ENCODE assay signal across 9 mouse cellular contexts in the genomic region with DNA sequence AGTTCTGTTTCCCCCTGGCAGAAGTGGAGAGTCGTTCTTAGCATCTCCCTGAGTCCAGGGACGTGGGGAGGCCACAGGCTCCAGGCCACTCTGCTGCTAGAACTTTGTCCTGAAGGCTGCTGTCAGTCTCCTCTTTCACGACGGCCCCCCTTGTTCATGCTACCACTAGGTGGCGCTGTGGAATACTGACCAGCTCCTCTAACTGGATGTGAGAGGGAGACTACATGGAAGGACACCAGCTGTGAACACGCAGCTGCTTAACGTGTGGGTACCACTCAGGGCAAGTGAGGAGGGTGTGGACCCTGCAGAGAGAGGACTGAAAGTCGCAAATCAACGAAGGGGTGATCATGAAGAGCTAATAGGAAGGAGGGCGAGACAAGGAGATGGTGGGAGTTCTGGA. TPM values are rescaled to one million over a fixed set of nuclear protein-coding genes. Genes with fewer than 3 reads are reported as not detected.
DNase-seq lines count a peak whose midpoint lies in the region; ATAC-seq and TF ChIP-seq lines count a peak whose summit lies in the region.
"Had no signal": no experiment of that assay in that cellular context is flagged by ENCODE, and none has a peak within 500 bp of the region (broad histone marks: within the 10 kb centered on the region; RNA-seq: fewer than 3 reads in every experiment).

No protein-coding gene starts in this region.

- H3K4me3 ChIP-seq in intestine, embryonic 14.5 days (ENCODE audit: low read depth, low read length): no peak overlapping the region
- no peak overlapping the region for H3K4me3 ChIP-seq in intestine, embryonic 16.5 days (ENCODE audit: low read length)
- no peak overlapping the region for H3K4me3 ChIP-seq in cortical plate, adult 2 months (ENCODE audit: insufficient read depth, low read length)
- H3K4me3 ChIP-seq in liver, embryonic 14.5 days (ENCODE audit: insufficient read depth in 1 of 2, low read depth in 2 of 2, low read length in 2 of 2): no peak overlapping the region
- H3K4me3 ChIP-seq: erythroblast, embryonic 14.5 days had no signal

- H3K27ac ChIP-seq in intestine, embryonic 14.5 days (ENCODE audit: low read depth): no peak overlapping the region
- no peak overlapping the region for H3K27ac ChIP-seq in intestine, embryonic 16.5 days (ENCODE audit: low read length)
- no peak overlapping the region for H3K27ac ChIP-seq in cortical plate, adult 2 months (ENCODE audit: insufficient read depth, low read length)
- H3K27ac ChIP-seq in liver, embryonic 14.5 days: no peak overlapping the region

- intact Hi-C loops in heart, postnatal 25 days (cut with DNase I): no loop called here

- peak; percentile 77 for TF ChIP-seq CTCF in cortical plate, adult 2 months (IDR thresholded peaks at IDR 0.05; ENCODE audit: extremely low read depth, insufficient read depth, low read length)
- TF ChIP-seq CTCF in liver, embryonic 14.5 days (IDR thresholded peaks at IDR 0.05; ENCODE audit: low read depth): peak; percentile 97

- 0 out of 2 replicates have a peak, but pooled peaks cover 3% of the 10 kb centered on the region for H3K9me3 ChIP-seq in intestine, embryonic 14.5 days (ENCODE audit: control insufficient read depth, low read length)
- no peaks in the 10 kb centered on the region for H3K9me3 ChIP-seq in intestine, embryonic 16.5 days (ENCODE audit: control insufficient read depth, low read length)
- H3K9me3 ChIP-seq in liver, embryonic 14.5 days (ENCODE audit: control insufficient read depth, low read length): no peaks in the 10 kb centered on the region

- no peak overlapping the region for H3K4me2 ChIP-seq in intestine, embryonic 14.5 days (ENCODE audit: low read length)
- no peak overlapping the region for H3K4me2 ChIP-seq in intestine, embryonic 16.5 days (ENCODE audit: low read depth, low read length)
- H3K4me2 ChIP-seq in liver, embryonic 14.5 days (ENCODE audit: low read depth): no peak overlapping the region

- peak; percentile 80 for DNase-seq in intestine, embryonic 14.5 days (ENCODE audit: low spot score)
- DNase-seq in adrenal gland, adult (ENCODE audit: inconsistent age in 2 of 2, low spot score in 1 of 2): peak; percentile 66 to 91
- DNase-seq in heart, postnatal 25 days (ENCODE audit: low spot score): peak; percentile 23
- DNase-seq in liver, embryonic 14.5 days (ENCODE audit: low read depth in 3 of 3, low spot score in 3 of 3): peak; percentile 45 to 54 (median 53)
- DNase-seq in retina, adult 2 months (ENCODE audit: low read depth, low spot score): peak; percentile 53
- DNase-seq in thymus, postnatal 4 days: peak; percentile 78

- TF ChIP-seq POLR2A in cortical plate, adult 2 months (IDR thresholded peaks at IDR 0.05; ENCODE audit: extremely low read depth, insufficient read depth, low read length): no peak

- H3K9ac ChIP-seq in intestine, embryonic 14.5 days (ENCODE audit: low read length): no peak overlapping the region
- H3K9ac ChIP-seq in intestine, embryonic 16.5 days (ENCODE audit: low read depth, low read length): no peak overlapping the region
- H3K9ac ChIP-seq in liver, embryonic 14.5 days (replicated peaks): no peak overlapping the region

- 12% methylated on average over 10 of the region's 10 CpGs for WGBS in intestine, embryonic 14.5 days
- WGBS in intestine, embryonic 16.5 days: 12% methylated on average over 10 of the region's 10 CpGs
- 14% methylated on average over 10 of the region's 10 CpGs for WGBS in liver, embryonic 14.5 days (ENCODE audit: insufficient replicate concordance)

- H3K4me1 ChIP-seq in intestine, embryonic 14.5 days (replicated peaks; ENCODE audit: control insufficient read depth, insufficient read depth, low read length): no peaks in the 10 kb centered on the region
- H3K4me1 ChIP-seq in intestine, embryonic 16.5 days (ENCODE audit: control insufficient read depth, insufficient read depth, low read length): no peaks in the 10 kb centered on the region; the same call in 1 of the 2 replicates
- peaks cover 13% of the 10 kb centered on the region for H3K4me1 ChIP-seq in cortical plate, adult 2 months (ENCODE audit: control insufficient read depth, insufficient read depth, low read length)
- no peaks in the 10 kb centered on the region for H3K4me1 ChIP-seq in liver, embryonic 14.5 days (replicated peaks; ENCODE audit: control insufficient read depth in 2 of 2, insufficient read depth in 2 of 2, low read length in 1 of 2)

- H3K27me3 ChIP-seq in intestine, embryonic 14.5 days (replicated peaks; ENCODE audit: control insufficient read depth, insufficient read depth, low read length): no peaks in the 10 kb centered on the region
- H3K27me3 ChIP-seq in intestine, embryonic 16.5 days (replicated peaks; ENCODE audit: control insufficient read depth, insufficient read depth, low read length): no peaks in the 10 kb centered on the region
- H3K27me3 ChIP-seq in liver, embryonic 14.5 days (ENCODE audit: control insufficient read depth, insufficient read depth, low read length): no peaks in the 10 kb centered on the region

- no peak for TF ChIP-seq EP300 in liver, embryonic 14.5 days (IDR thresholded peaks at IDR 0.05; ENCODE audit: low read depth)

- H3K36me3 ChIP-seq in intestine, embryonic 14.5 days (ENCODE audit: control insufficient read depth, insufficient read depth, low read length): no peaks in the 10 kb centered on the region
- no peaks in the 10 kb centered on the region for H3K36me3 ChIP-seq in intestine, embryonic 16.5 days (ENCODE audit: control insufficient read depth, insufficient read depth, low read length)
- H3K36me3 ChIP-seq in liver, embryonic 14.5 days (replicated peaks; ENCODE audit: control insufficient read depth, insufficient read depth, low read depth): no peaks in the 10 kb centered on the region

- no peak for ATAC-seq in intestine, embryonic 14.5 days (replicated peaks; ENCODE audit: low FRiP score, low TSS enrichment, low read depth)
- ATAC-seq in intestine, embryonic 16.5 days: no peak
- ATAC-seq in liver, embryonic 14.5 days (ENCODE audit: insufficient read depth): no peak

RNA-seq across cellular contexts. Expression of a gene that starts 21.3 kb away (rescaled TPM):
- polyA plus RNA-seq in intestine, embryonic 14.5 days (2014; fragmentation: Nextera tagmentation; extraction: Ambion mirVana): 5.2 and 8.1 TPM in 2 replicates
- 5.3 and 6.5 TPM in 2 replicates for polyA plus RNA-seq in intestine, embryonic 16.5 days (2015; fragmentation: Nextera tagmentation; extraction: Ambion mirVana)
- polyA plus RNA-seq in cortical plate, adult 2 months (2012; rRNA removed): 3.9 TPM in 2 replicates
- total RNA-seq in heart, postnatal 25 days (2021): under 1 TPM; 0.44 to 0.48 TPM
- polyA plus RNA-seq in liver, embryonic 14.5 days (2012; rRNA removed): 12.2 and 13.8 TPM in 2 replicates
- 2.7 and 3.3 TPM in 2 replicates for polyA plus RNA-seq in liver, embryonic 14.5 days (2014; fragmentation: Nextera tagmentation; extraction: Ambion mirVana)

RNA-seq across cellular contexts. Expression of a gene that starts 37.3 kb away (rescaled TPM):
- 6.0 and 6.4 TPM in 2 replicates for polyA plus RNA-seq in intestine, embryonic 14.5 days (2014; fragmentation: Nextera tagmentation; extraction: Ambion mirVana)
- polyA plus RNA-seq in intestine, embryonic 16.5 days (2015; fragmentation: Nextera tagmentation; extraction: Ambion mirVana): 6.8 and 8.0 TPM in 2 replicates
- polyA plus RNA-seq in cortical plate, adult 2 months (2012; rRNA removed): 47.7 and 48.1 TPM in 2 replicates
- total RNA-seq in heart, postnatal 25 days (2021): 10 to 100 TPM; 10.8 to 12.3 TPM
- 6.3 and 6.4 TPM in 2 replicates for polyA plus RNA-seq in liver, embryonic 14.5 days (2012; rRNA removed)
- 0.94 and 1.7 TPM in 2 replicates for polyA plus RNA-seq in liver, embryonic 14.5 days (2014; fragmentation: Nextera tagmentation; extraction: Ambion mirVana)

RNA-seq across cellular contexts. Expression of a gene that starts 43.8 kb away (rescaled TPM):
- 195 and 197 TPM in 2 replicates for polyA plus RNA-seq in intestine, embryonic 14.5 days (2014; fragmentation: Nextera tagmentation; extraction: Ambion mirVana)
- polyA plus RNA-seq in intestine, embryonic 16.5 days (2015; fragmentation: Nextera tagmentation; extraction: Ambion mirVana): 294 and 314 TPM in 2 replicates
- polyA plus RNA-seq in cortical plate, adult 2 months (2012; rRNA removed): 136 and 139 TPM in 2 replicates
- 10 to 100 TPM; 91.4 to 92.5 TPM for total RNA-seq in heart, postnatal 25 days (2021)
- 53.0 and 53.5 TPM in 2 replicates for polyA plus RNA-seq in liver, embryonic 14.5 days (2012; rRNA removed)
- 82.5 and 86.8 TPM in 2 replicates for polyA plus RNA-seq in liver, embryonic 14.5 days (2014; fragmentation: Nextera tagmentation; extraction: Ambion mirVana)

RNA-seq across cellular contexts. Expression of a gene that starts 45.5 kb away (rescaled TPM):
- polyA plus RNA-seq in intestine, embryonic 14.5 days (2014; fragmentation: Nextera tagmentation; extraction: Ambion mirVana): 2.2 and 2.4 TPM in 2 replicates
- polyA plus RNA-seq in intestine, embryonic 16.5 days (2015; fragmentation: Nextera tagmentation; extraction: Ambion mirVana): 0.66 and 1.1 TPM in 2 replicates
- 185 and 195 TPM in 2 replicates for polyA plus RNA-seq in cortical plate, adult 2 months (2012; rRNA removed)
- 1 to 10 TPM; 5.3 to 5.5 TPM for total RNA-seq in heart, postnatal 25 days (2021)
- polyA plus RNA-seq in liver, embryonic 14.5 days (2012; rRNA removed): 3.4 TPM in 2 replicates
- 0.08 and 0.13 TPM in 2 replicates for polyA plus RNA-seq in liver, embryonic 14.5 days (2014; fragmentation: Nextera tagmentation; extraction: Ambion mirVana)

RNA-seq across cellular contexts. Expression of a gene that starts 50.8 kb away (rescaled TPM):
- 0.11 TPM in 1 of 2 replicates, not detected in the other for polyA plus RNA-seq in intestine, embryonic 14.5 days (2014; fragmentation: Nextera tagmentation; extraction: Ambion mirVana)
- polyA plus RNA-seq in intestine, embryonic 16.5 days (2015; fragmentation: Nextera tagmentation; extraction: Ambion mirVana): 0.09 TPM in 1 of 2 replicates, not detected in the other
- not detected in 2 replicates for polyA plus RNA-seq in cortical plate, adult 2 months (2012; rRNA removed)
- total RNA-seq in heart, postnatal 25 days (2021): 10 to 100 TPM; 79.5 to 91.8 TPM
- polyA plus RNA-seq in liver, embryonic 14.5 days (2012; rRNA removed): not detected in 2 replicates
- polyA plus RNA-seq in liver, embryonic 14.5 days (2014; fragmentation: Nextera tagmentation; extraction: Ambion mirVana): not detected in 2 replicates
- polyA plus RNA-seq: erythroblast, embryonic 14.5 days had no signal

Comparison
In these comparisons a context has a peak if more than half of its experiments do, and no peak if none do; other contexts are left out.
1. DNase-seq: peak in every context shown above with its lines; median percentile 80 in intestine, embryonic 14.5 days; 78 in adrenal gland, adult; 78 in thymus, postnatal 4 days; 53 in liver, embryonic 14.5 days; 53 in retina, adult 2 months; 23 in heart, postnatal 25 days.